Mouse (Mus musculus) bone marrow macrophage, adult 2 months (primary cell): Measurements from ENCODE around the gene Sf3b5. TPM values are rescaled to one million over a fixed set of nuclear protein-coding genes. Genes with fewer than 3 reads are reported as not detected.

Experiments used
- H3K27ac ChIP-seq: 2 replicates; pipeline ENCODE4 v1.5.1; 2012; ENCODE audit warnings: low read depth, low read length; ENCODE audit not compliant: insufficient read depth
- H3K4me1 ChIP-seq: 2 replicates; pipeline ENCODE4 v1.6.1; 2012; ENCODE audit warnings: low read length; ENCODE audit not compliant: control insufficient read depth, insufficient read depth
- H3K4me3 ChIP-seq: 2 replicates; pipeline ENCODE4 v1.5.1; 2012; ENCODE audit warnings: mild to moderate bottlenecking, low read length, moderate library complexity; ENCODE audit not compliant: insufficient read depth
- CTCF ChIP-seq: IDR thresholded peaks from 2 replicates; pipeline ENCODE4 v1.5.1; 2012; ENCODE audit warnings: low read depth, mild to moderate bottlenecking, low read length, moderate library complexity
- POLR2A ChIP-seq: IDR thresholded peaks from 2 replicates; pipeline ENCODE4 v1.6.1; 2012; ENCODE audit warnings: mild to moderate bottlenecking, low read depth, low read length, borderline replicate concordance
- polyA plus RNA-seq: library from polyadenylated mRNA; stranded (reverse); fragments of >200 nt; gene quantifications from 2 replicates; pipeline ENCODE4 v1.2.4, GENCODE M21; 2012; ENCODE audit not compliant: missing spikeins, insufficient read depth, insufficient read length

Gene Sf3b5
- 17.1 and 18.9 TPM in 2 replicates for polyA plus RNA-seq

DNA sequence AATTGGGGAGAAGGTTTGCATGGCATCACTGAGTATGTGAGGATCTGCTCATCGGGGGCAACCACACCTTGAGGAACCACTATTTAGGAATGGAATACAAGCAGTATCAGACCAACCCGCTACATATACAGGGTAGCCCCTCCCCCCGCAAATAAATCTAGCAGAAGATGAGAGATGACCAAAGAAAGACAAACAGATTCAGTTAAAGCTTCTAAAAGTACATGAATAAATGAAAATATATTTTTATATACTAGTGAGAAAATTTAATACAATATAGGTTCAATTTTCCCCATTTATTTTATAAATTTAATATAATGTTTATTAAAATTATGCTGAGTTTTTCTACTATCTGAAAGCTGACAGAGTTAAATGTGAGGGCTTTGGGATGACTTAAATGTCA is at the start of gene Sf3b5:
Gene Sf3b5, plus strand, starts transcription at position 301 of the 400 bp plus-strand sequence.
- Histone ChIP-seq H3K4me1 (peaks cover 6% of the 10 kb centered on the region), H3K27ac (no peak within 1 kb of the TSS), H3K4me3 (no peak within 1 kb of the TSS)
- TF ChIP-seq POLR2A (no peak), CTCF (no peak)

DNA sequence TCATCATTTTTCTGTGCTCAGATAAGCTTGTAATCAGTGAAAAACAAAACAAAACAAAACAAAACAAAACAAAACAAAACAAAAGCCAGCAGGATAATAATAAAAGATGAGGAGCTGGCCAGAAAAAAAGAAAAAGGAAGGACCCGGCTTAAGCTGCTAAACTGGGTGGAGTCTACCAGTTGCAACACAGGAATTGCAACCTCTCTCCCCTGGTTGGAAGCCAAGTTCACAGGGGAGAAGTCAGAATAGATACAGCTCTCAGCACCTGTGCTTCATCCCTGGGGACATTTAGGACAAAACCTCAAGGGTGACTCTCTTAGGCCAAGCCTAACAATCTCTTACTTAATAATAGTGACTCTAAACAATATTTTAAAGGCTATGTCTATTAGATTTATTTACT is 49.3 kb upstream of the Sf3b5 start:
- Histone ChIP-seq H3K27ac (no peak overlapping the region), H3K4me3 (no peak overlapping the region), H3K4me1 (peaks cover 27% of the 10 kb centered on the region)
- TF ChIP-seq CTCF (no peak), POLR2A (no peak)

DNA sequence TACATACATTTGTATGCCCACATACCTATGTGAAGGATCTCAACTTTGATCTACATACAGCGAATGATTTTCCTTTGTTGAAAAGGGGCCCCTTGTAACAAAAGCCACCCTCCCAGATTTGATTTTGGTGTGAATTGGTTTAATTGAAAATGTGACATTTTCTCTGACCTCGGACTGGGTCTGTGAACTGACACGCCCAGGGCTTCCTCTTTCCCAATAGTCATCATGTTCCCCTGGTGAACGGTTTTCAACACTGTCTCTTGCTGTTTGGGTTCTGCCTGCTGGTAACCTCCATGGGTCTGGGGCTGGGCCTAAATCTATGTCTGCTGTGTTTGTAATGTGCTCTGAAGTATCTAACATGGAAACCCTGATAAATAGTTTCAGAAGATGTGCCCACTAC is 47.9 kb upstream of the Sf3b5 start:
- peaks cover 27% of the 10 kb centered on the region for H3K4me1 ChIP-seq
- H3K27ac ChIP-seq, result no peak overlapping the region
- no peak overlapping the region for H3K4me3 ChIP-seq
- TF ChIP-seq CTCF (no peak), POLR2A (no peak)

DNA sequence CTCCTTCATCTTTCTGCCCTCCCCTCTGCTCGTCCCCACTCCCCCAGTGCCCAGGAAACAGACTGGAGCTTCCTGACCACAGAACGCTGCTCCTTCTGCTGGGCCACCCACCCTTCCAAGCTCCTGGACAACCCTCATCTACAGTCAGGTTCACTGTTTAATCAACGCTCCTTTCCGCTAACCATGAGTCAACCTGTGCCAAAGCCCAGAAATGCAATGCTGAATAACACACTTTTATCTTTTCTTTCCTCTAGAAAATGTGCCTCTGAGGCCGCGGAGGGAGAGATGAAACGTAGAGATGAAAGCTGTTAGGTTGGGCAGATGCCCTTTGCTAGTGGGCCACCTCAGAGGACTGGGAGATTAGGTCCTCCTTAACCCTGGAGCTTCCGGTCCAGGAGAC is 43.6 kb upstream of the Sf3b5 start:
- Histone ChIP-seq H3K27ac (no peak overlapping the region), H3K4me1 (peaks cover 25% of the 10 kb centered on the region), H3K4me3 (no peak overlapping the region)
- TF ChIP-seq CTCF, result no peak

DNA sequence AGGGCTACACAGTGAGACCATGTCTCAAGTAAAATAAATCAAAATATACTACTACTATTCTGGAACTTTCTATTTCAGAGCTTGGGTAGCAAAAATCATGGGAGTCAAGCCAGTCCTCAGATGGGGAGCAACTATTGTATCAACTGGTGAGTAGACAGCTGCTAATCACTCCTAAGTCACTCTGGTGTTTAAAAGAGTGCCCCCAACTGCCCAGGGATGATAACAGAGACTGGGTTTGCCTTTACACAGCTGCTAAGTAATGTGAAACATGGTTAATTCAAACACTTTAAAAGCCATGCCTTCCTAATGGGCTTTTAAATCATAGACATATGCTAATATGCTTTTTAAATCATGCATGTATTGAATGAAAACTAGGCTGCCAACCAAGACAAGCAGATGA is 42.9 kb upstream of the Sf3b5 start:
- TF ChIP-seq CTCF (no peak), POLR2A (no peak)
- H3K4me3 ChIP-seq, result no peak overlapping the region
- H3K27ac ChIP-seq, result no peak overlapping the region
- peaks cover 22% of the 10 kb centered on the region for H3K4me1 ChIP-seq

DNA sequence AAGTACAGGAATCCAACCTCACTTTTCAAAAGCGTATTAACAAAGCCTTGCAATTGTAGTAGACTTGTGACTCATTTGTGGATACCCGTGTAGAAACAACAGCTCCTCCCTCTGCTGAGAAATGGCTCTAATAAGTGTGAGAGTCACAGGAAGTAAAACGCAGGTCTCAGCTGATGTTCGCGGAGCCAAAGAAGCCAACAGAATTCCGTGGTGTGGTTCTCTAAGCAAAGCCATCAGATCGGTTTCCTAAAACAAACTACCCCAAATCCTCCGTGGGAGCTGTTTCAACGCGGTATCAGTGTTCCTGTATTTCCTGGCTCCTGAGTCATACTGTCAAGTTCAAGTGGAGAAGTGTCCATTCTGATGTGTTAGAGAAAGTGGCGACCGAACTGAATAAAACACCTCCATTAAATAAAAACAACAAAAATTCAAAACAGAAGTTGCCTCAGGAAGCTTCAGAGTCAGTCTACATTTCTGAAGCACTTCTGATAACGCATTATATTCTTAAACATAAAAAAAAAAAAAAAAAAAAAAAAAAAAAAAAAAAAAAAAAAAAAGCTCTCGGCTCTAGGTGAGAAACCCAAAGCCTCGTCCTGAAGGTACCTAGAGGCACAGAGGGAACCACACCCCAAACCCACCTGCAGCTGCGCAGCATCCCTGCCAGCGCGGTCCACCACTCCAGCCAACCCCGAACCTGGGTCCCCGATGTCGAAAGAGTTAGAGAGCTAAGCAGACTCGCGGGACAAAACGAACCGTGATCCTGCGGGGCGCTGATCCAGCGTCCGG is 41.6 kb upstream of the Sf3b5 start:
- no peak for TF ChIP-seq CTCF
- no peak for TF ChIP-seq POLR2A
- H3K4me3 ChIP-seq, result peak overlapping the region; percentile 87
- peaks cover 12% of the 10 kb centered on the region for H3K4me1 ChIP-seq
- H3K27ac ChIP-seq, result no peak overlapping the region

DNA sequence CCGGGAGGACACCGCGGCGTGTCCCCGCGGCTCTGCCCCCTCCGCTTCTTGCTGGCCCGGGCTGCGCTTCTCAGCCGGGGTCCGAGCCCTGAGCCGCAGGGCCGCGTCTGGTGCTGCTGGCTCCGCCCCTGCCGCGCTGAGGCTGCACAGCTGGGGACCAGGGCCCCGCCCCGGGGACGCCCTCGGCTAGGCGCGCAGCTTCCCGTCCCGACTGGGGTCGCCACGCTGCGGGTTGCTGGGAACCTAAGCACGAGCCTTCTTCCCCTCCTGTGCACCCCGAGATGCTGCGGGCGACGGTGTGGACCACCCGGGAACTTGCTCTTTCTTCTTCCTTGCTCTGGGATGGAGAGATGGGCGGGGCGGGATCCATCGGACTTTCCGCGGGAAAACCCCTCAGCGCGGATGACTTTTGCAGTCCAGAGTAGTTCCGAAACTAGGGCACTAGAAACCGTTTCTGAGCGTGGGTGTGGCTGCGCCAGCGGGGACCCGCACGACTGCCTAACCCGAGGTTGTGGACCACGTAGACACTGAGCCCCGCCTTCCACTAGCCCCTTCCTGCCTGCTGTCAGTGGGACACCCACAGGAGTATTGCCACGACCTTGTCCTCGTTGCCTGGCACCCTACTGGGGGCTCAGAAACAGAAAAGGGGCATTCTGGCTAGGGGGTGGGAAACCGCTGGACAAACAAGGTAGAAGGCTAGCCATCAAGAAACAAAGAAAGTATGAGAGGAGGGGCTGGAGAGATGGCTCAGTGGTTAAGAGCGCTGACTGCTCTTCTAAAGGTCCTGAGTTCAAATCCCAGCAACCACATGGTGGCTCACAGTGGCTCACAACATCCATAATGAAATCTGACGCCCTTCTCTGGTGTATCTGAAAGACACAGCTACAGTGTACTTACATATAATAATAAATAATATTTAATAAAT is 40.7 kb upstream of the Sf3b5 start, which contains the start of gene Stx11:
Gene Stx11, minus strand, starts transcription at position 148 of the 925 bp plus-strand sequence.
- no peak within 1 kb of the TSS for H3K27ac ChIP-seq
- peaks cover 6% of the 10 kb centered on the region; the same call in 1 of the 2 replicates for H3K4me1 ChIP-seq
- peak within 1 kb of the TSS; percentile 87 for H3K4me3 ChIP-seq
- TF ChIP-seq POLR2A (no peak), CTCF (no peak)

DNA sequence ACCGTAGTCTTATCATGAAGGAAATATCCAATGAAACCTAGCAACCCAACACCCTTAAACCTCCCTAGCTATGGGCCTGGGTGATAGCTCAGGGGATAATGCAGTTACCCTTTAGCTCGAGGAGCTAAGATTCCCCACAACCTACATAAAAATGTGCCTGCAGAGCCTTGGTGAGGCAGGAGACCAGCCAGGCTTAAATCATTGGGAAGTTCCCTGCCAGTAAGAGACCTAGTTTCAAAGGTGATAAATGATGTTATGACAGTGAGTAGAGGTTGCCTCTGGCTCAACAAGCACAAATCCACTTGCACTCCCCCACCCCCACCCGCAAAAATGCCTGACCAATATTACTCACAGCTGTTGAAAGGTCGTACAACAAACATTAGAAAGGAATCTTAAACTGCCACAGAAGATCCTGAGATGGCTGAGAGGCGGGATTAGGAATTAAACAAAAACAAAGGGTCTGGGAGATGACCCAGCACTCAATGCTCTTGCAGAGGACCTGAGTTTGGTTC is 39.4 kb upstream of the Sf3b5 start:
- TF ChIP-seq CTCF (no peak), POLR2A (no peak)
- Histone ChIP-seq H3K4me1 (peaks cover 6% of the 10 kb centered on the region; the same call in 1 of the 2 replicates), H3K4me3 (no peak overlapping the region), H3K27ac (no peak overlapping the region)

DNA sequence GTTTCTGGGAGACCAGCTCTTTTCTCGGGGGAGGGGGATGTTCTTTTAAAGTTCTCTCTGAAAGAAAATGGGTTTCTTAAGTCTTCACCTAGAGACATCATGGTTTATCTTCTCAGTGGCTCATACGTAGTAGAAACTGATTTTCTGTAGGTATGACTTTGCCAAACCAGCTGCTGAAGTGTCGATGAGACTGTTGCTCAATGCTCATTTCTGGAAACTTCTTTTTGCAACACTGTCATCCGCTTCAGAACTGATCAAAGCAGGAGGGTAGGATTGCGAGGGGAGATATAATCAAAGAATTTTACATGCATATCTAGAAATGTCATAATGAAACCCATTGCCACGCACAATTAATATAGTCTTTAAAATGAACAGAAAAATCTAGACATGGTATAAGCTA is 30.6 kb upstream of the Sf3b5 start:
- no peaks in the 10 kb centered on the region for H3K4me1 ChIP-seq
- H3K4me3 ChIP-seq, result no peak overlapping the region
- no peak overlapping the region for H3K27ac ChIP-seq
- no peak for TF ChIP-seq POLR2A
- no peak for TF ChIP-seq CTCF

DNA sequence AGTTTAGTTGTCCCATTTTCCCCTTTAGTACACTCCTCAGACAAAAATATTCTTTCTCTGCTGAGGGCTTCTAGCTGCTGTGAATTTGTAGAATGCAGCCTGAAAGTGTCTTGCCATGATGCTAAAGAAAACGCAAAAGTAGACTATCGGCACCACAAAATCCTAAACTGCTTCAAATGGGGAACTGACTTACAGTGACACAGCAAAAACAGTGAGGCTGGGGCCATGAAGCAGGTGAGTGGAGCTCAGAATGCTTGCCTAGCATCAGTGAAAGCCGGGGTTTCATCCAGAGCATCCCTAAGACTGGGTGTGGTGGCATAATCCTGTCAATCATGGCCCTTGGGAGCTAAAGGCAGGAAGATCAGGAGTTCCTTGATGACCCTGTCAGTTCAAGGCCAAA is 29.7 kb upstream of the Sf3b5 start:
- no peak overlapping the region for H3K27ac ChIP-seq
- no peak overlapping the region for H3K4me3 ChIP-seq
- H3K4me1 ChIP-seq, result no peaks in the 10 kb centered on the region
- TF ChIP-seq CTCF (no peak), POLR2A (no peak)
